Mouse (Mus musculus) A20 (cell line): Measurements from ENCODE around the gene Olfr628.
"Not testable (repeated sequence)": the region's sequence is repeated elsewhere in the genome, so short reads cannot be mapped to it uniquely, and the experiment has no call there.

ENCODE experiments used
- DNase-seq: peaks from one replicate; pipeline ENCODE4 v3.0.0-alpha.2; 2011; ENCODE audit warnings: low read depth, low spot score

Olfr628 gene

GRCm38 (mm10) chr7:103730074-103730473 lies at the start of gene Olfr628:
Gene Olfr628 (plus strand): TSS chr7:103730374.
- DNase-seq = no peak

GRCm38 (mm10) chr7:103682420-103682819 lies 47.8 kb upstream of the Olfr628 start, which contains the start of gene Olfr625-ps1:
Gene Olfr625-ps1 (plus strand): TSS chr7:103682720.
- no peak for DNase-seq

GRCm38 (mm10) chr7:103699469-103699868 lies 30.7 kb upstream of the Olfr628 start:
- DNase-seq = no peak

GRCm38 (mm10) chr7:103712024-103712423 lies 18.1 kb upstream of the Olfr628 start:
- no peak for DNase-seq

GRCm38 (mm10) chr7:103714371-103714770 lies 15.8 kb upstream of the Olfr628 start, which contains the start of gene Olfr243:
Gene Olfr243 (plus strand): TSS chr7:103714671.
- DNase-seq = no peak

GRCm38 (mm10) chr7:103716398-103716797 lies 13.8 kb upstream of the Olfr628 start:
- DNase-seq = not testable (repeated sequence)

- DNase-seq = no peak
Measured at GRCm38 (mm10) chr7:103744843-103745242, 14.7 kb downstream of the Olfr628 start, which contains the start of gene Olfr629. Gene Olfr629 (minus strand): TSS chr7:103744943.

GRCm38 (mm10) chr7:103757233-103757632 lies 27.1 kb downstream of the Olfr628 start, which contains the start of gene Olfr630:
Gene Olfr630 (minus strand): TSS chr7:103757333.
- DNase-seq = no peak

GRCm38 (mm10) chr7:103762212-103762611 lies 32.0 kb downstream of the Olfr628 start:
- DNase-seq = not testable (repeated sequence)

- not testable (repeated sequence) for DNase-seq
Measured at GRCm38 (mm10) chr7:103767687-103768086, 37.5 kb downstream of the Olfr628 start.

GRCm38 (mm10) chr7:103771494-103771893 lies 41.3 kb downstream of the Olfr628 start, which contains the start of gene Olfr69:
Gene Olfr69 (minus strand): TSS chr7:103771594.
- DNase-seq = no peak

- DNase-seq = not testable (repeated sequence)
Measured at GRCm38 (mm10) chr7:103777652-103778051, 47.5 kb downstream of the Olfr628 start.

GRCm38 (mm10) chr7:103779598-103779997 lies 49.4 kb downstream of the Olfr628 start, which contains the start of gene Olfr68:
Gene Olfr68 (minus strand): TSS chr7:103779698.
- DNase-seq = no peak
